Mouse (Mus musculus) megakaryocyte-erythroid progenitor cell, adult 5-6 weeks (primary cell): ENCODE results near the gene Zfp697. TPM values are rescaled to one million over a fixed set of nuclear protein-coding genes. Genes with fewer than 3 reads are reported as not detected.
"Not testable (repeated sequence)": the region's sequence is repeated elsewhere in the genome, so short reads cannot be mapped to it uniquely, and the experiment has no call there.

Experiments
- ATAC-seq: replicated peaks from 2 replicates; pipeline ENCODE4 v1.8.0; 2016; ENCODE audit warnings: mild to moderate bottlenecking, inconsistent platforms; ENCODE audit not compliant: severe bottlenecking, poor library complexity, low FRiP score, low TSS enrichment
- total RNA-seq, 2 experiments: library from RNA; stranded (forward) in 1 of 2; stranded (reverse) in 1 of 2; fragments of 200-1000, 215-1000 nt in 1 of 2; fragments of >200 nt in 1 of 2; fragmentation: Nextera tagmentation in 1 of 2; gene quantifications; 2 replicates each; pipeline ENCODE4 v1.2.3; 2014 to 2017

The Zfp697 gene
- total RNA-seq, 2 experiments from 2014 or later: not detected

DNA sequence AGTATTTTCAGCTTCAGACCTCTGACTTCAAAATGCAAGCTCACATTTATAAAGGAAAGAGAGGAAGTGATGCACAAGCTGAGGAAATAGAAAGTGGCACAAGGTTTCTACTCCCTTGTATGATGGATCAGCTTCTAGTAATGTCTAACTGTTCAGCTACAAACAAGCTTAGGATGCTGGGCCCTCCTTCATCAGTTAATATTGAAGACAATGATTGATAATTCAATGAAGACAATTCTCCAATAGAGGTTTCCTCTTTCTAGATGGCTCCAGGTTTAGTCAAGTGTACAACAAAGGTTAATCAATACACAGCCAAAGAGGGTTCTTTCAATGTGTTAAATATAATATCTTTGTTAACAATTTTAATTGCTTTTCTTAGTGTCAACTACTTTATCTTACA, 206.4 kb downstream of the Zfp697 start, which contains the start of gene Gm10681:
TSS of gene Gm10681 (minus strand) at position 101 of the 400 bp plus-strand sequence.
- no peak for ATAC-seq

DNA sequence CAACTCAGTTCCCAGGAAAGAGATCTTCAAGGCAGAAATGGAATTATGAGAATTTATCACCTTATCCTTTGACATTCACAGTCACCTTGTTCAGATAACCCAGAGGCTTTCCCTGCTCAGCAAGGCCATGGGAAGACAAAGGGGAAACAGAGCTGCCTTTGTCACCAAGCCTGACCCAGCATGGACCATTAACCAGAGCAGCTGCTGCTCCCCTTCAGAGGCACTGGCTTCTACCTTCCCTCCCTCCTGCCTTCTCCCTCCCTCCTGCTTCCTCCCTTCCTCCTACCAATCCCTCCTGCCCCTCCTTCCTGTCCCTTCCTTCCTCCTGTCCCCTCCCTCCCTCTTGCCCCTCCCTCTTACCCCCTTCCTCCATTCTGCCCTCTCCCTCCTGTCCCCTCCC, 231.3 kb downstream of the Zfp697 start:
- not testable (repeated sequence) for ATAC-seq

DNA sequence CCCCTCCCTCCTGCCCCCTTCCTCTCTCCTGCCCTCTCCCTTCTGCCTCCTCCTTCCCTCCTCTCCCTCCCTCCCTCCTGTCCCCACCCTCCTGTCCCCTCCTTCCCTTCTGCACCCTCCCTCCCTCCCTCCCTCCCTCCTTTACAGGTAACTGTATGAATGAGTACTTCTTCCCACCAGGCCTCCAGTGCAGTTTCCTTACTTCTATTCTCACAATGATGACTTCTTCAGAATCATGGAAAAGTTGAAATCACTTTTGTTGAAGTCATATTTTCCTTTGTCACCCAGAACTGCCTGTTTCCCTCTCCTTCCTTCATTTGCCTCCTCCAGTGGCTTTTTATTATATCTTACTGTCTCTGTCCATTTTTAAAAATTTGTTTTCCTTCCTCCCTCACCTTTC, 231.7 kb downstream of the Zfp697 start:
- no peak for ATAC-seq

DNA sequence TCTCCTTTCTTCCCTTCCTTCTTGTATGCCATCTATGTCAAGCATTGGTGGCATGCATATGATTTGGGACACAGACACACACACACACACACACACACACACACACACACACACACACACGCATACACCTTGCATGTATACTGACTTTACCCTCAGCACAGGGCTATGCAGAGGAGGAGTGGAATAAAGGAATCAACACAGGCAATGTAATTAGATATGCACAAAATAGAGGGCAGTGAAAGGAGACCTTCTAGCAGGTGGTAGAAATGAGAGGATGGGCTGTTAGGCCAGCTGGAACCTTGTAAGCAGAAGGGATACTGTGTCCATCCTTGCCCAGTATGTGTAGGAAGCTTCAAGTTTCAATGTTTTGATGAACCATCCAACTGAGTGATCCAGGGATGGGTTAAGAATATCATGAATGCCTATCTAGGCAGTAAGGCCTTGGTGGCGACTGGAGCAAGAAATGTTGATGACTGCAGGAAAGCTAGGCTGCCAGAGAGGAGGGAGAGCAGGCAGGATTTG, 232.2 kb downstream of the Zfp697 start:
- ATAC-seq: not testable (repeated sequence)

DNA sequence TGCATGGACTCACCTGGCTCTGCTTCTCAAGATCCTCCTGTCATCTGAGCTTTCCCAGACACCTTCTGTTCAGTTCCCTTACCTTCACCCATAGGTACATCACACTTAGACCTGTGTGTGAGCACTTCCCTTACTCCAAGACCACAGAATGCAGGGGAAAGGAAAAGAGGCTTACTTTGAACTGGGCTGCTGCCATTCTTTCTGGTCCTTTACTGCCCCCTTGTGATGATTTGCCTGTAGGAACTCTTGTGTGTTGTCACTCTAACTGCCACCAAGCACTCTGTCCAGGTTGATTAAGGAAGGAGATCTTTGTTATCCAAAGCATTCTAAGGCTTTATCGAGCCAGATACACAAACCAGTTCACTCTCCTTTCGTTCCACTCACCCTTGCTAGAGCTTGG, 234.0 kb downstream of the Zfp697 start:
- peak; percentile 50; the same call in 1 of the 2 replicates for ATAC-seq

DNA sequence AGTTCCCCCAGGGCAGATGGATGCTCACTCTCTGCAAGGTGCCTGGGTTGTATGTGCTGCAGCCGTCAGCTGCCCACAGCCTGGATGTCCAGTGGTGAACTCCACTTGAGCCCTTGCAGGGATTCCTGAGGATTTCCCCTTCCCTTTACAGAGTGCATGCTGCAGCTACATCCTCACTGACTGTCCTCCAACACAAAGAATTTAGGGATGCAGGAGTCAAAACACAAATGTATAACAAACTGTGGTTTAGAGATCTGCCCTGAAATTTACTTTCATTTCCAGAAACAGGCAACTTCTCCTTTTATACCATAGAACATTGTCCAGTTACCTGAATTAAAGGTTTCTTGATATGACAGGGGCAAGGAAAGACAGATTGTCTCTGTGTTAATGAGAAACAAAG, 234.5 kb downstream of the Zfp697 start:
- ATAC-seq: not testable (repeated sequence)

DNA sequence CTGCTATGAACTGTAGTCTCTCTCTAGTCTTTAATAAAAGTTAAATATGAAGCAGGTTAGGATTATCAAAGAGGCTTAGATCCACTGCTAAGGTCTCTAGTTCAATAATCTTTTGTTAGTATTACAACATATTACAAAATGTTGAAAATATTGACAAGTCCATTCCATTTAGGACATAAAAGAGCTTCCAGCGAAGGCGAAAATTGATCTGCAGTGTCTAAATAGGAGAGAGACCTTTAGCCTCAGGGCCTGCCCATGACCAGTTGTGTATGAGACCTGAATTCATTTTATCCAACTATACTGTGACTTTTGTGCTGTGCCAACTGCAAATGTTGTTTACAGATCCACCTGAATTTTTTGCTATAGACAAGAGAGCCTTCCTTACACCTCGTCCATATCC, 247.4 kb downstream of the Zfp697 start:
- ATAC-seq: no peak

DNA sequence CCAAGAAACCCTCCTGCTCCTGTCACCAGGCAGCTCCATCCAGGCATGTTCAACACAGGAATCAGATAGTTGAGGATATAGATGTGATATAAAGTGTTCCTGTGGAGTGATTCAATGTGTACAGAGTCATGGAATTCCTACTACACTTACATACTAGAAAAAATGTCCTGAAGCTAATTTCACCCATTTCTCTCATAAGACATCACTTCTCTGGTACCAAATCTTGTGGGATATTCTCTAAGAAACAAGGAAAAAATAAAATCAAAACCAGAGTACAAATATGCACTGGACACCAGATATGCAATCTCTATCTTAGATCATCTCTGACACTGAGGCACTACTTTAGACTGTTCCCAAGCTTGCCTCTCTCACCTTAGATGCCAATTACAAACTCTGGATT, 247.9 kb downstream of the Zfp697 start, which contains the start of gene Hsd3b5:
TSS of gene Hsd3b5 (minus strand) at position 101 of the 400 bp plus-strand sequence.
- no peak for ATAC-seq

DNA sequence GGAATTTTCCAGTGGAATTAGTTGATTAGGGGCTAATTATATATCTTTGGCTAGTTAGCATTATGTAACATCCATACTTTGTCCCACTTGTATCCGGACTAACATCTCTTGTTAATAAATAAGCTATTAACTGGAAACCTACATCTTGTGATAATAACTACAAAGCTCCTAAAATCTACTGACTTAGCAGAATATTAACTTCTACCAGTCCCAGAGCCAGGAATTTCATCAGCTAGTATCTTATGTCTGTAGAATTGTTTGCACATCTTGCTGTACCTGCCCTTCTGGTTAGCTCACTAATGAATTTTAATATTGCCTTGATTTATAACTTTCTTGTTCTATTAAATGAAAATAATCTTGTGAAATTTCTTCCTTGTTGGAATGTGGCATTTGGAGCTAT, 252.9 kb downstream of the Zfp697 start:
- no peak for ATAC-seq

DNA sequence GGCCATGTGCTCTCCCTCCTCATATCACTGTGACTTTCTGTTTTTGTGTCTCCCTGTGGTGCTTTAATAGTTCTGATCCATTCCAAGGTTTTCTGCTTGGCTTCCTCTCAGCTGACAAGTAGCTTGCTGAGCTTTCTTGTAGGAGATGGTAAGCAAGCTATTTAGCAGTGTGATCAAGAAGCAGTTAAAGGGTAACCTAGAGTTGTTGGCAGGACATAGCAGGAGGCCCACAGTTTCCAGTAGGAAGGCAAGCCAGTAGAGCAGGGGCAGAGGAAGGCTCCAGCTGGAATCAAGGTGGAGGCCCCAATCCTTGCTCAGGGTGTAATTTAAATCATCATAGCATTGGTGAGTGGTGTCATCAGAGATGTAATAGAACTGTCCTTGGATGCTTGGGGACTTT, 298.5 kb downstream of the Zfp697 start:
- no peak for ATAC-seq

DNA sequence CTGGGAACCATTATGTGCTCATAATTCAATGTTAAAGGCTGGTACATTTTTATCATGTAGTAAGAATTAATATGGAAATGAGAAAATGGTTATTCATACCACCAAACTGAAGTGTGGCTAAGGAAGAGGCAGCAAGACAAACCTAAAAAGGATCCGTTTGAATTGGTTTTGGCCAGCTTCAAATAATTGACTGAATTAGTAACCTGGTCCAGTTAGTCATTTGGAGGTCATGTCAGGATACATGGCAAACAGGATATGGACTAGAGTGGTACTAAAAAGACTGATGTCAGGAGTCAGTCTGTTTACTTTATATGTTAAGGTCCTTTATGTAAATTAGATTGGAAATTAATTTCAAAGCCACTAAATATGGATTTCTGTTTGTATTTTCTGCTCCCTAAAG, 300.1 kb downstream of the Zfp697 start:
- no peak for ATAC-seq

DNA sequence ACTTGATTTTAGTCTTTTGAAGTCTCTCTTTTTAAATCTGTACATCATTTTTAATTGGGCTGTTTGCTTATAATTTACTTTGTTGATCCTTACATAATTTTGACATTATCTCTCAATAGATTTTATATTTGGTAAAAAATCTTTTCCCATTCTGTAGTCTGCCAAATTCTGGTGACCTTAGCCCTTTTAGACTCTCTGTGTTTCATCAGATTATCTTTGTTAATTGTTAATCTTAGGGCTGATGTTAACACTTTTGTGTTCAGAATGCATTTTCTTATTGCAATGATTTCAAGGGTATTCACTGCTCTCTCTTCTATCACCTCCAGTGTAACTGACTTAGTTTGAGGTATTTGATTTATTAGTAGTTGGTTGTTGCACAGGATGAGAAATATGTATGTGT, 338.5 kb downstream of the Zfp697 start:
- ATAC-seq: no peak

DNA sequence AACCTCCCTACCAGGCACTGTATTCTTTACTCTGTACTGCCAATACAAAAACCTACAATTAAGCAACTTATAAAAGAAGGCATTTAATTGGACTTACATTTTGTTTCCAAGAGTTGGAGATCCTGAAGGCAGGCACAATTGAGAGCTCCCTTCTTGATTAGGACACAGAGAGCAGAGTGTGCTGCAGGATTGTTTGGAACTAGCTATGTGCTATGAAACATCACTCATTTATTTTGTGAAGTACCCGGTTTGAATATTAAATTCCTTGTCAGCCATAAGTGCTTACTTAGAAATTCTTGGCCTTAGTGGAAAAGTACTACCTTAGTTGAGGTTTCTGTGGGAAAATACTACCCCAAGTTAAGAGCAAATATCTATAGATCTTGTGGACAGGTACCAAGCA, 342.1 kb downstream of the Zfp697 start, which contains the start of gene Hsd3b2:
TSS of gene Hsd3b2 (minus strand) at position 168 of the 400 bp plus-strand sequence.
- ATAC-seq: no peak

DNA sequence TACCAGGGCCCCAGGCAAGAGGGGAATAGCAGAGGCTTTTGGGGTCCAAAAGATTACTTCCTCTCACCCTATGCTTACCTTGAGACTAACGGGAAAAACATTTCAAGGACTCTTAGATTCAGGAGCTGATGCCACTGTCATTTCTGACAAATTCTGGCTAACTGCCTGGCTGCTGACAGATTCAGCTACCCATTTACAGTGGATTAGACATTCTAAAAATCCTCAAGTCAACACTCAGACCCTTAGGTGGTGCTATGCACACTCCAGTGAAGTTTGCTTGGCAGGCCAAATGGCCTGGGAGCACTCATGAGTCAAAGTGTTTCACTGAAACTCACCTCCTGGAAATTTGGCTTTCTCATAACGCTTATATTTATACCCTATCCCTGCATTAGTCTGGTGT, 344.0 kb downstream of the Zfp697 start:
- ATAC-seq: no peak

DNA sequence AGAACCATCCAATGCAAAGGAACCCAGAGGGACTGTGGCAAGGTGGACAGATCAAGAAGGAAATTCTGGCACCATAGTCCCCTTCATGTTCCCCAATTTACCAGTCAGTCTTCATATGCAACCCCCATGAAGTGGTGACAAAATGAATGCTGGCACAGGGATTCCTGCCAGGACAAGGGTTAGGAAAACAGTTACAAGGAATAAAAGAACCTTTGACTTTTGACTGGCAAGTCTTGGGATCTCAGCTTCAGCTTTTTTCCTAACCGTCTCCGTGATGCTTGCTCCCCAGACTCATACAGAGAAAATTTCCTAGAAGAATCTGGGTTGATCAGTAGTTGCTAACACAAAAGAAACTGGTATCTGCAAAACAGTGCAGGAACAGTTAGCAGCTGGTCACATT, 351.5 kb downstream of the Zfp697 start:
- ATAC-seq: no peak

DNA sequence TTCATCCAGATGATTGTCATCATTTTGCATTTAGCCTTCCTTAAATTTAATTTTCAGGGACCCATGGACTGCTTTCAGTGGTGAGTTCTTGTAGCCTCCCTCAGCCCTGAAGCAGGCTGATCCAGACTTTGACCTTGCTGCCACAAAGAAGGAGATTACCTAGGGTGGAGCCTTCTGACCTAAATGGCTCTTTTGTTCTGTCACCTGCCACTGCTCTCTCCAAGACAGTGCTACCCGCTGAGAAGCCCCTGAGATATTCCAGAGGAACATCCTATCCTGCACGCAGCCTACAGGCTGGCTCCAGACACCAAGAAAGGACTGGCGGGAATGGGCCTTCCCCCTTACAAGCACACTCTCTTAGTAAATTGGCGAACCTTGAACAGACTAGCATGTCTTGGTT, 352.1 kb downstream of the Zfp697 start:
- ATAC-seq: no peak

DNA sequence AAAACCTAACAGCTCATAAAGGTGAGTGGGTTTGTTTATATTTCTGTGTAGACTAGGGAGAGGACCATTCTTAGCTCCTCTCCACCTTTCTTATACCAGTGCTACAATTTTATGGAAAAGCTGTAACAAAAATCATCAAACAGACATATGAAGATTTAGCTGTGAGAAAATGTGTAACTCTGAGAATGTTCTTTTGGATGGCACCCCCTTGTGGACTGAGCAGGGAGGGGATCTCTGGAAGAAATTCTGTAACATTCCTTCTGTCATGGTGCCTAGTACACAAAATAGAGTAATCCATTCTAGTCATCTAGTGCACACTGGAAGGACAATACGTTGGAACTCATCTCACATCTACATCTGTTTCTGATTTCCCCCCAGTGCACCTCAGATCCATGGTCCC, 358.8 kb downstream of the Zfp697 start:
- not testable (repeated sequence) for ATAC-seq

DNA sequence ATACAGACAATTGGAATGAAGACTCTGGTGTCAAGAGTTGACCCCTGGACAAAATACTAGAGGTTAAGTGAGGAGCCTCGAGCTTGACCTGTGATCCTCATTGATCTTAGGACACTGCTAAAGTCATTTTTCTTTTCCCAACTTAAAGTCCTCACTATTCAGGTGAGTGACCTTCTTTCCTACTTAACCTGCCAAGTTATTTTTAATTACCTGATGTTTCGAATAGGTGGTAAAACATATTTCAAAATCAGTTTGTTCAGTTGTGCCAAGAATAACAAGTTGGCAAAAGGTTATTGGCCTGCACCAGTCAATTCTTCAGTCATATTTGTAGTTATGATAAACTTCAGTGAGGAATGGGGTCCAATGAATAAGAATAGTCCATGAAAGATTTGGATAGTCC, 369.9 kb downstream of the Zfp697 start:
- ATAC-seq: no peak

DNA sequence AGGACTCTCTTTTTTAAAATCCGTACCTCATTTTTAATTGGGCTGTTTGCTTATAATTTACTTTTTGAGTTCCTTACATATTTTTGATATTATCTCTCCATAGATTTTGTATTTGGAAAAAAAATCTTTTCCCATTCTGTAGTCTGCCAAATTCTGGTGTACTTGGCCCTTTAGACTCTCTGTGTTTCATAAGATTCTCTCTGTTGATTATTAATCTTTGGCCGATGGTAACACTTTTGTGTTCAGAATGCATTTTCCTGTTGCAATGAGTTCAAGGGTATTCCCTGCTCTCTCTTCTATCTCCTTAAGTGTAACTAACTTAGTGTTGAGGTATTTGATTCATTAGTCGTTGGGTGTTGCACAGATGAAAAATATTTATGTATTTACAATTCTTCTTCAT, 374.6 kb downstream of the Zfp697 start:
- ATAC-seq: no peak

DNA sequence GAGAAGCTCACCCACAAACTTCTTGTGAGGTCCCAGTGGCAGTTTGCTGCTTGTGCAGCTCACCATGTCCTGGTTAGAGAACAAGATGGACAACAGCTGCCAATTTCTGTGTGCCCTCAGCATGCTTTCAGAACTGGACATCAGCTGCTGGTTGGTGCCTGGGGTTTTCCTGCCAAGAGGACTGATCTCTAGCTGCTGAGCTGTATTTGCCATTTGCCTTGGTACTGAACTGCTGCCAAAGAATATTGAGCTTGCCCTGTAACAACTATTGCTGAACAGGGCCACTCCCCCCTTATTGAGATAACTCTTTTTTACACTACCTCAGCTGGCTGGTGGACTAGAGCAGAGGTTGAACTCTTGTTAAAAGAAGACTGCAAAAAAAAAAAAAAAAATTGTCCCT, 381.9 kb downstream of the Zfp697 start:
- no peak for ATAC-seq

DNA sequence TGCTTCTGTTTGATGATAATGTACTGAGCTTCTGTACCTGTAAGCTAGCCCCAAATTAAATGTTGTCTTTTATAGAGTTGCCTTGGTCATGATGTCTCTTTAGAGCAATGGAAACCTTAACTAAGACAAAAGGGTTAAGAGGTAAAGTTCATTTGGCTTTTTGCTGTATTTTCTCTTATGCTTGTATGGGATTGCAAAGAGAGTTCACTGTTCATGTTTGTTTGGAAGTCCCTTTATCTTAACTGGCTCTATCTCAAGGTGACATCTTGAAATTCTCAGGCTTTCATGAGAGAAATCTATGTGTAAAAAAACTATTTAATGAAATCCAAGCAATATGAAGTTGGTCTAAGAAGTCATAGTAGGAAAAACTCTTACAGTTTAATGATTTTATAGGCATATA, 398.7 kb downstream of the Zfp697 start:
- no peak for ATAC-seq
